Mouse (Mus musculus) hindbrain, embryonic 10.5 days (tissue): ENCODE results near the gene Grin2a. TPM values are rescaled to one million over a fixed set of nuclear protein-coding genes. Genes with fewer than 3 reads are reported as not detected.
"Not testable (repeated sequence)": the region's sequence is repeated elsewhere in the genome, so short reads cannot be mapped to it uniquely, and the experiment has no call there.

ENCODE experiments used
- DNase-seq: peaks from one replicate; pipeline ENCODE4 v3.0.0-alpha.2; 2017; ENCODE audit warnings: low spot score
- H3K27ac ChIP-seq: fragments of 300-500 bp; sonication (generic); 2 replicates; pipeline ENCODE4 v1.5.1; 2016; ENCODE audit warnings: mild to moderate bottlenecking, moderate library complexity
- H3K27me3 ChIP-seq: fragments of 300-500 bp; sonication (generic); 2 replicates; pipeline ENCODE4 v1.6.1; 2016; ENCODE audit warnings: mild to moderate bottlenecking; ENCODE audit not compliant: poor library complexity, insufficient read depth, severe bottlenecking
- H3K36me3 ChIP-seq: fragments of 300-500 bp; sonication (generic); 2 replicates; pipeline ENCODE4 v1.6.1; 2016; ENCODE audit warnings: mild to moderate bottlenecking, moderate library complexity
- H3K4me1 ChIP-seq: fragments of 300-500 bp; sonication (generic); replicated peaks from 2 replicates; pipeline ENCODE4 v1.6.1; 2016; ENCODE audit warnings: mild to moderate bottlenecking
- H3K4me3 ChIP-seq: fragments of 300-500 bp; sonication (generic); 2 replicates; pipeline ENCODE4 v1.5.1; 2016; ENCODE audit warnings: mild to moderate bottlenecking, moderate library complexity
- H3K9me3 ChIP-seq: fragments of 300-500 bp; sonication (generic); 2 replicates; pipeline ENCODE4 v1.6.1; 2016; ENCODE audit warnings: mild to moderate bottlenecking, moderate library complexity
- WGBS: fragments of 180-500 bp; shearing (Covaris S2); methylation state at CpG from one replicate; pipeline ENCODE4 v1.1.7; 2016; 5-methylcytosine and 5-hydroxymethylcytosine counted together
- polyA plus RNA-seq: library from polyadenylated mRNA; unstranded; fragments of >200 nt; fragmentation: Nextera tagmentation; extraction: Ambion mirVana; gene quantifications from 2 replicates; pipeline ENCODE4 v1.2.1, GENCODE M21; 2016

The Grin2a gene
- polyA plus RNA-seq, 1 experiment from 2014 or later = 1.9 TPM

DNA sequence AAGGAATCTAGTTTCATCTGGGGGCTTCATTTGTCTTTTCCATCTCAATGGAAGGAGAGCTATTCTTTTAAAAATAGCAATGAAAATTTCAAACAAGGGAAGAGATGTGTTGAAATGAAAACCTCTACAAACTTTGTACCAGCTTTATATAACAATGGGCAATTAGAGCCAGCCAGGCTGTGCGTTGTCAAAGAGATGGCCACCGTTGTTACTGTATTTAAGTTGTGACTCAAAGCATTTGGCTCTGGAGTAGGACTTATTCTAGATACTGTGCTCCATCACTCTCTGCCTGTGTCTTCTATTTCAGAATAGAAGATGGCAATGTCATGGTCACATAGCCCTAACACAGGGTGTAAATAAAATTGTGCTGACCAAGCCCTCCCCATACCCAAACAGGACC, 371.0 kb downstream of the Grin2a start:
- no peaks in the 10 kb centered on the region for H3K27me3 ChIP-seq
- no peak for DNase-seq
- H3K4me1 ChIP-seq = no peaks in the 10 kb centered on the region
- H3K4me3 ChIP-seq = no peak overlapping the region
- no peak overlapping the region for H3K27ac ChIP-seq
- WGBS = 96% methylated on average over 2 of the region's 2 CpGs
- no peaks in the 10 kb centered on the region for H3K36me3 ChIP-seq
- no peaks in the 10 kb centered on the region for H3K9me3 ChIP-seq

DNA sequence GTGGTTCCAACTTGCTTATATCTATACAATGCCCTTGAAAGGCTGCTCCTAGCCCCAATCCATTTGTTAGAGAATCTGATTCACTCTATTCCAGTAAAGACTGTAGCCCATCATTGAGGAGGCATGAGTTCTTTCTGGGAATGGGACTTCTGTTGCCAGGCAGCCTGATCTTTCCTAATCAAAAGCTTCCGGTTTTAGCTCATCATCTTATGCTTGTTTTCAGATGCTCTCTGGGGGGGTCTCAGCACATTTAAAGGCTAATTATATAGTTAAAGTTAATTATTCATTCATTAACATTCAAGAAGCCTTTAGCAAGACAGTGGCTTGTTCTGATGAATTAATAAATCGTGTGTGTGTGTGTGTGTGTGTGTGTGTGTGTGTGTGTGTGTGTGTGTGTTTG, 377.2 kb downstream of the Grin2a start:
- DNase-seq = no peak
- 74% methylated on average over 2 of the region's 2 CpGs for WGBS

DNA sequence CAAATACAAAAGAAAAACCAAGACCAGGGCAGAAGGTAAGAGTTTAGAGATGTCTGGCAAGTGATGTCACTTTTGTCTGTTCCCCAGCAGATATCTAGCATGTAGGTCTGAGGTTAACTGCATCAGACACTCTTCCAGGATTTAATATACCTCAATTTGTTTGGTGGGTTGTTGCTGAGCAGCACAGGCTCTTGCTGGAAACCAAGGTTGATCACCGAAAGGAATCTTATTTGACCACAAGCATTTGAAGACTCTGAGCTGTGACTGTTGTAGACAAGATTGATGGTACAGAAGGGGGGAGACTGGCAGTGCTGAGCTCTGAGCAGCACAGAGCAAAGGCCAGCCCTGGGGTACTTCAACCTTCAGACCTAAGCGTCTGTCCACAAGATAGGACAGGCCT, 378.1 kb downstream of the Grin2a start:
- no peaks in the 10 kb centered on the region for H3K36me3 ChIP-seq
- H3K27ac ChIP-seq = no peak overlapping the region
- no peaks in the 10 kb centered on the region for H3K27me3 ChIP-seq
- H3K4me3 ChIP-seq = no peak overlapping the region
- DNase-seq = no peak
- H3K9me3 ChIP-seq = no peaks in the 10 kb centered on the region
- WGBS = 88% methylated on average over 2 of the region's 2 CpGs
- H3K4me1 ChIP-seq = no peaks in the 10 kb centered on the region

More for the DNA sequence above, 377.2 kb downstream of the Grin2a start:
- H3K9me3 ChIP-seq = no peaks in the 10 kb centered on the region
- H3K4me1 ChIP-seq = no peaks in the 10 kb centered on the region
- H3K27me3 ChIP-seq = no peaks in the 10 kb centered on the region
- no peak overlapping the region for H3K27ac ChIP-seq
- no peak overlapping the region for H3K4me3 ChIP-seq
- no peaks in the 10 kb centered on the region for H3K36me3 ChIP-seq

DNA sequence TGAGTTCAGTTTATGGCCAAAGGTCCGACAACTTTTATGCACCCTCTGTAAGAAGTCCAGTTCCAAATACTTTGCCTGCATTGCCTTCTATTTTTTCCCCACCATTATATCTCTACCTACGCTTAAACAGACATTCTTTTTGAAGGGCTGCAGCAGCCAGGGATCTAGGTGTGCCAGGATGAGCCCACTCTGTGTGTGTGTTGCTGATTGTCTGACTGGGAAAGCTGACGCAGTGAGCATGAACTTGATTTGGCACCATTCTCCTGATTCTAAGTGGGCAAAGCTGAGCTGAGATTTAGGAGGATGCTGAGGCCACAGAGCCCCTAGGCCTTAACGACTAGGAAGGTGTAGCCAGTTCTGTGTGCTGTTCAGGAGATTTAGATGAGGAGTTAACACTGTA, 378.6 kb downstream of the Grin2a start:
- H3K27ac ChIP-seq = no peak overlapping the region
- no peaks in the 10 kb centered on the region for H3K4me1 ChIP-seq
- H3K4me3 ChIP-seq = no peak overlapping the region
- H3K27me3 ChIP-seq = no peaks in the 10 kb centered on the region
- 88% methylated on average over 4 of the region's 4 CpGs for WGBS
- H3K9me3 ChIP-seq = no peaks in the 10 kb centered on the region
- no peak for DNase-seq
- H3K36me3 ChIP-seq = no peaks in the 10 kb centered on the region

DNA sequence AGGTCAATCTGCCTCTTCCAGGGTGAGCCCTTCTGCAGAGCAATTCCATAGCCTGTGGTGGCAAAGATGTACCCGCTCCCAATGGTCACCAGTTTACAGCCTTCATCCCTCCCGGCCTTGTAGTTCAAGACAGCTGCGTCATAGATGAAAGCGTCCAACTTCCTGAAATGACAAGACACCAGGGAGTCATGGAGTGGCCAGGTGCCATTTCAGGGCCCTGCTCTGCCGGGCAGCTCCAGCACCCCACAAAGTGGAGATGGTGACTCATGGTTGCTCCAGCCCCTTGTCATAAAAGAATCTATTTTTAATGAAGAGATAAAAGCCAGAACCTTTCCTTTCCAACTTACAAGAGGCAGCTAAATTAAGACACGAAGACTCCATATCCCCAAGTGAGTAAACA, 382.8 kb downstream of the Grin2a start:
- DNase-seq, H3K4me1 ChIP-seq, H3K27ac ChIP-seq, H3K27me3 ChIP-seq, H3K9me3 ChIP-seq, H3K36me3 ChIP-seq, H3K4me3 ChIP-seq: not testable (repeated sequence)
- 92% methylated on average over 6 of the region's 6 CpGs for WGBS

DNA sequence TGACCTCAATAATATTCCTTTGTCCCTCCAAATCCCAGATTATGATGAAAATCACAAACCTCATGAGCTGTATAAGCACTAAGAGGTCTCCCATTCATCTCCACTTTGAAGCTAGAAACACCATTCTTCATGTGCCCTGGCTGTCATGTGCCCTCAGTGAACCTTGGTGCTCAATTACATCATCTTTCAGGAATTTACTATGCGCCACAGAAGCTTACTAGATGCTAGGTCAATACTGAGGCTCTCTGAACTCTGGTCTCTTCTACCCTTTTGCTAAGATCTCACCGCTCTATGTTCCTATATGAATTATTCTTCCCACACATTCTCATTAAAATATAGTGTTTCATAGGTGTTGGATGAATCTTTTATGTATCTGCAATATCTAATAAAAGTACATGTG, 387.9 kb downstream of the Grin2a start:
- Histone ChIP-seq H3K27me3 (no peaks in the 10 kb centered on the region), H3K9me3 (no peaks in the 10 kb centered on the region), H3K27ac (no peak overlapping the region), H3K4me1 (no peaks in the 10 kb centered on the region), H3K36me3 (no peaks in the 10 kb centered on the region), H3K4me3 (no peak overlapping the region)
- DNase-seq = no peak
- 81% methylated on average over 2 of the region's 2 CpGs for WGBS

DNA sequence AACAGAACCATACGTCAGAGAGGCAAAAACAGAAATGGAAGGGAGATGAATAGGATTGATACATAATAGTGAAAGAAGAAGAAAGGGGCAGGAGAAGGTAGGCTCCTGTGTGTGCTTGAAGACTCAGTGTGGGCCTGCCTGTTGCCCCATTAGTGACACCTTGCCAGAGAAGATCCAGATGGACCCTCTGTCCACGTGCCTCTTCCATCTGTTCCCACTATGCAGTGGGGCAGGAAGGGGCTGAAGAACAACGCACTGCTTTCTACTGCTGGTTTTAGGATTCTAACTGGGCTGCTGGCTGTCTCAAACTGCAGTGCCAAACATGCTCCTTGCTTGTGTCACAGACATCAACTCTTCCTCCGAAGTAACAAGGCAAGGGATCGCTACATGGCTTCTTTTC, 391.4 kb downstream of the Grin2a start:
- no peak for DNase-seq
- Histone ChIP-seq H3K4me3 (no peak overlapping the region), H3K27me3 (no peaks in the 10 kb centered on the region), H3K36me3 (no peaks in the 10 kb centered on the region), H3K4me1 (no peaks in the 10 kb centered on the region), H3K9me3 (no peaks in the 10 kb centered on the region), H3K27ac (no peak overlapping the region)
- 89% methylated on average over 5 of the region's 5 CpGs for WGBS

DNA sequence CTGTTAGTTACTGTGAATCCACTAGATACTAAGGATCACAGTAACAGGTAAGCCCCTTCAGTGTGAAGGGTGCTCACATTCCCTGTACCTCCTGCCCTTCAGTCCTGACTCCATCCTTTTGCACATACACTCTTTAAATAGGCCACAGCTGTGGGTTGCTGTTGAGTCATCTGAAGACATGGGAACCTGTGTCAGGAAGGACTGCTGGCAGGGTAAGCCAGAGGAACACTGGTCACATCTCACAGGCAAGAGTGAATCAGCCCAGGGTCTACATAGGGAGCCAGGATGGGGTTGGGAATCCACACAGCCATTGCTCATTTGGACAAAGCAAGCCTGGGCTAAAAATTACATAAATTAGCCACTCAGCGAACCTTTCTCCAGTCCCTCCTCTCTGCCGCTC, 392.8 kb downstream of the Grin2a start:
- H3K9me3 ChIP-seq = no peaks in the 10 kb centered on the region
- no peaks in the 10 kb centered on the region for H3K4me1 ChIP-seq
- DNase-seq = no peak
- no peaks in the 10 kb centered on the region for H3K27me3 ChIP-seq
- H3K4me3 ChIP-seq = no peak overlapping the region
- H3K27ac ChIP-seq = no peak overlapping the region
- no peaks in the 10 kb centered on the region for H3K36me3 ChIP-seq
- 92% methylated on average over 2 of the region's 2 CpGs for WGBS

DNA sequence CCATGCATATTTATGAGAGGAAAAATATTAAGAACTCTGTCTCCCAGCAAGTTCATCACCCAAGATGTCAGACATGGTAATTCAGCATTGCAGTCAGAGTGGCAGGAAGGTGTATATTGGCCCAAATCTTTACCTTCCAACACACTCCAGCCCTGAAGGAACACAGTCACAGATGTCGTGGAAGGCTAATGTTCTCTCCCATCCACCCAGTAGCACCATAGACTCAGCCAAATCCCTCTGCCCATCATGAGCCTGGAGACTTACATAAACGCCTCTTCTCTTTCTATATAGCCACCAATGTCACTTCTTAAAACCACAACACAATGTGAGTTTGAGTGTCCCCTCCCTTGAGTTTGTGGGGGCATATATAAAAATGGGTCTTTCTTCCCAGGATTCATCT, 406.2 kb downstream of the Grin2a start:
- Histone ChIP-seq H3K4me3 (no peak overlapping the region), H3K36me3 (no peaks in the 10 kb centered on the region), H3K27me3 (no peaks in the 10 kb centered on the region), H3K27ac (no peak overlapping the region), H3K4me1 (no peaks in the 10 kb centered on the region), H3K9me3 (no peaks in the 10 kb centered on the region)
- 85% methylated on average over 2 of the region's 2 CpGs for WGBS
- no peak for DNase-seq

DNA sequence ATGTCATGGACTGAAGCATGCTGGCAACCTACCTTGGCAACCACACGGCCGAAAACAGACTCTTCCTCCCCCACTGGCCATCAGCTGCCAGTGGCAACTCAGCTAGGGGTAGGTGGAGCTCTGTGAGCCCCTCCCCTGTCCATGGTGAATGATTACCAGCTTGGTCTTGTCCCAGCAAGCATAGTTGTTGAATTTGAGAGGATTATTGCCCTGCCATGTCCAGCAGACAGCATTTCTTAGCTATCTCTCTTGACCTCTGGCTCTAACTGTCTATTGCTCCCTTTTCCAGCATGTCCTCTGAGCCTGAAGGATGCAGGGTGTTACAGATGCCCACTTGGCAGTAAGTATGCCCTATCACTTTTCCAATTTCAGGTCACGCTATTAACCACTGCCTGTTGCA, 406.9 kb downstream of the Grin2a start:
- Histone ChIP-seq H3K27ac (no peak overlapping the region), H3K4me1 (no peaks in the 10 kb centered on the region), H3K36me3 (no peaks in the 10 kb centered on the region), H3K9me3 (no peaks in the 10 kb centered on the region), H3K4me3 (no peak overlapping the region), H3K27me3 (no peaks in the 10 kb centered on the region)
- WGBS = 84% methylated on average over 3 of the region's 3 CpGs
- DNase-seq = no peak

DNA sequence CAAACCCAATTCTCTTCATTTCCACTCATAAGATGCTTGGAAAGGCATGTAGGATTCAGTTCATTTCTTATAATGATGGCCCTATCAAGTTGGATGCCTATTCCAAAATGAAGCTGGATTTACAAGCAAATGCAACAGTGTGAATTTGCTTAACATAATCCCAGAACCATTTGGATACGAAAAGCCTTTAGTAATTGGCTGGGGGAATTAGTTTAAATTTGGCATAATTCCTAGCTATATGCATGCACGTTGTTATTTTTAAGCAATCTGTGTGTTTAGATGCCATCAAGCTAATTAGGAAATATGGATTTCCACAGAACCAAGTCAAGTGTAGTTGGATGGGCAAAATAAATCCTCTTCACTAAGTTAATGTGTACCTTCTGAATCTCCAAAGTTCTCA, 411.4 kb downstream of the Grin2a start:
- no peak for DNase-seq
- no peak overlapping the region for H3K4me3 ChIP-seq
- H3K9me3 ChIP-seq = no peaks in the 10 kb centered on the region
- H3K36me3 ChIP-seq = no peaks in the 10 kb centered on the region
- no peak overlapping the region for H3K27ac ChIP-seq
- 85% methylated on average over 2 of the region's 2 CpGs for WGBS
- H3K4me1 ChIP-seq = no peaks in the 10 kb centered on the region
- H3K27me3 ChIP-seq = no peaks in the 10 kb centered on the region

DNA sequence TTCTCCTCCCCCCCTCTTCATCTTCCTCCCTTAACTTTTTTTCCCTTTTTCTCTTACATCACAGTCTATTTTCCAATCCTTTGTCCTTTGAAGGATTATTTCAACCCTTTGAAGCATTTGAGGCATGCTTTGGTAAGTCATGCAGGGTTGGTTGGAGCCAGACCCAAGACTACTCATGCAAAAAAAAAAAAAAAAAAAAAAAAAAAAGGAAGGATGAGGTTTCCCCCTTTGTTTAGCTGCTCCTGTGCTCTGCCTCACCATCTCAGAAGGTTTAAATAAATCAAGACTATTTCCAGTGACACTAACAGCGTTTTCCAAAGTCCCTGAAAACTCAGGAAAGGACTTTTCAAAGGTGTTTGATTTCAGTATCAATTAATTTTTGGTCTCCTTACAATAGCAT, 423.6 kb downstream of the Grin2a start:
- H3K27me3 ChIP-seq = no peaks in the 10 kb centered on the region
- no peak overlapping the region for H3K27ac ChIP-seq
- no peak overlapping the region for H3K4me3 ChIP-seq
- 58% methylated on average over 1 of the region's 1 CpGs for WGBS
- no peaks in the 10 kb centered on the region for H3K9me3 ChIP-seq
- 0 out of 2 replicates have a peak, but pooled peaks cover 3% of the 10 kb centered on the region for H3K4me1 ChIP-seq
- DNase-seq = no peak
- H3K36me3 ChIP-seq = no peaks in the 10 kb centered on the region

DNA sequence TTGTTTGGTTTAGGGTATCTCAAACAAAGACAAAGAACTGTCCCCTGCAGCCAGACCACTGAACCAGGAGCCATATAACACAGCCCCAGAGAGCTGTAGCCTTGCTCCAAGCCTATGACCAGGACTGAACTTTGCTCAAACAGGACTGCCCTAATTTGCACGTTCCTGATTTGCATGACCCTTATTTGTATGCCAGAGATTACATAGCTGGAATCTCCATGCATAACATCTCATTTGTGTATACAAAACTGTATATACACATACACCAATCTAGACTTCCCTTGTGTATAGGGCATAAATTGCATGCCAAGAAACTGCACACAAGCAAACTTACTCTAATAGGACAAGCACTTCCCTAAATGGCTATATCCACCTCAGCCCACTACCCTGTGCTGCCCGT, 428.1 kb downstream of the Grin2a start:
- WGBS = 77% methylated on average over 2 of the region's 2 CpGs
- Histone ChIP-seq H3K4me3 (no peak overlapping the region), H3K27ac (no peak overlapping the region), H3K36me3 (no peaks in the 10 kb centered on the region), H3K27me3 (no peaks in the 10 kb centered on the region), H3K4me1 (0 out of 2 replicates have a peak, but pooled peaks cover 3% of the 10 kb centered on the region), H3K9me3 (no peaks in the 10 kb centered on the region)
- DNase-seq = no peak

DNA sequence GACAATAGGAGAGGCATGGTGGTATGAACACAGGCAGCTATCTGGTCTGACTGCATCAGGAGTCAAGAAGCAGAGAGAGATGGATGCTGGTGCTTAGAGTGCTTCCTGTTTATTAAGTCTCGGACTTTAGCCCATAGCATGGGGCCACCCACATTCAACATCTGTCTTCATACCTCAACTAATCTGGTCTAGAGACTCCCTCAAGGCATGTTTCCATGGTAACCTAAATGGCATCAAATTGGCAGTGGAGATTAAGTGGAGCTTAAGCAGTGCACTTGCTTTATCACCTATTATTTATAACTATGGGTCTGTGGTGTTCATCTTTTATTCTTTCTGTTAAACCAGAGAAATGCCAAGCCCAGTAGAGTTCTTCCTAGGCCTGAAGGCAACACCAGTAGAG, 433.5 kb downstream of the Grin2a start:
- H3K4me1 ChIP-seq = peaks cover 4% of the 10 kb centered on the region; the same call in 1 of the 2 replicates
- H3K9me3 ChIP-seq = no peaks in the 10 kb centered on the region
- no peak for DNase-seq
- H3K36me3 ChIP-seq = no peaks in the 10 kb centered on the region
- no peaks in the 10 kb centered on the region for H3K27me3 ChIP-seq
- H3K4me3 ChIP-seq = no peak overlapping the region
- WGBS = 35% methylated on average over 1 of the region's 1 CpGs
- no peak overlapping the region for H3K27ac ChIP-seq
